Mouse (Mus musculus): ENCODE data around the gene Meiob. TPM values are rescaled to one million over a fixed set of nuclear protein-coding genes. Genes with fewer than 3 reads are reported as not detected.

The Meiob gene
- total RNA-seq, 2 experiments from 2014 or later: 0.48 to 0.75 TPM

DNA sequence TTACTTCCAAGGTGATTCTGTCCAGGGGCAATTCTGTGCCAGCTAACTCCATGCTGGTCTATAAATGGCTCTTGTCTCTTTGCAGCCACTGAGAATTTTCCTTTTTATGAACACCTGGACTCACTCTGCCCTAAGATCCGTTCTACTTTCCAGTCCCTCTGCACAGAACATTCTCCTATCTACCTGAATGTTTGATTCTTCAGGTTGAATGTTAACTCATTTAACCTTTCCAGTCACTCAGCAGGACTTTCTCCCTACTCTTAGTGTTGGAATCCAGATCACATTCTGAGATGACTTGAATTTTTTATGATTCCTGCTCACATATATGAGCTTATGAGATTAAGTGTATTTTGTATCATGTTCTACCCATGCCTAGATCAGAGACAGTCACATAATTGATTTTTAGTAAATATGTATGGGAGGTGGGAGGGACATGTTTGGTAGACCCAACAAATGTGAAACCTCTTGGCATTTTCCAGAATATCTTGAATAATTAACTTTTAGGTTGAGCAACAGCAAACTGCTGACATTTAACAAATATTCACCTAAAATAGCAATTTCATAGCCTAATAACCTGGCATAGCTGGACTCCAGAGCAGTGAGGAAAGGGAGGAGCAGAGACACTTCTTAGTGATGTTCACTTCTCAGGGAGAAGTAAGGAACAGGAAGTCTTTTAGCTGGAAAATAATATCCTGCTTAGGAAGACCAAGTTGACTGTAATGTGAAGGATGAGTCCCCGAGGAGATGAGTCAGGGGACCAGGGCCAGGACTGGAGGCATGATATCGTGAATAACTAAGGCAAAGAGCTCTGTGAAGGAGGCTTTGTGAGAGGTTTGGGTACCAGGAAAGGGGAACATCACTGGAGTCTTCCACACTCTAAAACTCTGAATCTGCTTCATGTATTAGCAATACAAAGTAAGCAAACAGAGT, 17.5 kb downstream of the Meiob start:
- peak; percentile 14 for DNase-seq

- DNase-seq: no peak
These were observed 35.8 kb downstream of the Meiob start, which contains the start of gene Hagh for GRCm38 (mm10) chr17:24839842-24840241. Hagh (plus strand) TSS chr17:24840143.

- DNase-seq: no peak
These were observed 36.3 kb downstream of the Meiob start for GRCm38 (mm10) chr17:24840341-24840740.

GRCm38 (mm10) chr17:24841133-24841532, 37.0 kb downstream of the Meiob start:
- DNase-seq: peak; percentile 22

GRCm38 (mm10) chr17:24842631-24843030, 38.5 kb downstream of the Meiob start:
- DNase-seq: no peak

- DNase-seq: no peak
These were observed 40.4 kb downstream of the Meiob start for GRCm38 (mm10) chr17:24844525-24844924.

DNA sequence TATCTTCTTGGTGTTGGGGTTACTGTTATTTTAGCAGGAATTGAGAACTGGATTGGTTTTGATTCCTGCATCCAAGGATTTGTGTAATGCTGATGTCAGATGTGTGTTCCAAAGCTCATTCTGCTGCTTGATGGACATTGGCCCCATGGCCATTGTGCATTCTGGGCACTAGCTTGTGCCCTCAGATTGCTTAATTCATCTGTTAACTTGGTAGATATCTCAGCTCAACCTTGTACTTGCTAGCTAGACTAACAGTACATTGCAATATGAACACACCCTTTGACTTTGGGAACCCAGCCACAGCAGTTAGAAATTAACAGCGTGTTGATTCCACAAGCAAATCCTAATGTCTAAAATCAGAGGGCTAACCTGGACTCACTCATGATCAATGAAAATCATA, 43.3 kb downstream of the Meiob start:
- peak; percentile 11 for DNase-seq

- no peak for DNase-seq
These were observed 44.5 kb downstream of the Meiob start for GRCm38 (mm10) chr17:24848600-24849031.

GRCm38 (mm10) chr17:24849733-24850064, 45.6 kb downstream of the Meiob start:
- DNase-seq: no peak

DNA sequence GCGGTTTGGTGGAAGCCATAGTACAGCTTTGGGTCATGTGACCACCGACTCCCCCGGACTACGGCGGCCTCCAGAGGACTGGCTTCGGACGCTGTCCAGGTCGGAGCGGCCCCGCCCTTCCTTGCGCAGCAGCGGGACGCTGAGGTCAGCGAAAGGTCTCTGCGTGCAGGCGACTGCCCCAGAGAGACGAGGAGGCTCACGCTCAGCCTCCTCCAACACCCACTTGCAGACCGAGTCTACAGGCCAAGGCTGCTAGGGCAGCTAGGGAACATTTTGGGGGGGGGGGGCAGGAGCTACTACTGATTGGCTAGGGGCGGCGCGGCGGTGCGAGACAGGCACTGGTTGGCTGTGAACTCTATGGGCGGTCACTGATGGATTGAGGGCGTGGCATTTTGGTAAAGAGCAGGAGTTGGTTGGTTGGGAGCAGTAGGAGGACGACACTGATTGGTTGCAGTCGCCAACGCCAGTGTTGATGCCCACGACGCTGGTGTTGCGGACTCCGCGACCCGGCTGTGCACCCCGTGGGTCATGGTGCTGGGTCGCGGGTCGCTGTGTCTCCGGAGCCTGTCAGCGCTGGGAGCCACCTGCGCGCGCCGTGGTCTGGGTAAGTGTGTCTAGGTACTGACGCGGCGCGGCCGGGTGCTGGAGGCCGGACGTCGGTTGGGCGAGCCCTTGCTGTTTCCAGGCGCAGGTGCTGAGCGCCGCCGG, 46.1 kb downstream of the Meiob start, which contains the start of gene Fahd1:
Gene Fahd1, minus strand, starts transcription at position 300 of the 708 bp plus-strand sequence.
- DNase-seq: peak; percentile 94

- DNase-seq: no peak
These were observed 46.7 kb downstream of the Meiob start for GRCm38 (mm10) chr17:24850773-24851127.

GRCm38 (mm10) chr17:24851381-24852125, 47.5 kb downstream of the Meiob start:
- no peak for DNase-seq

DNA sequence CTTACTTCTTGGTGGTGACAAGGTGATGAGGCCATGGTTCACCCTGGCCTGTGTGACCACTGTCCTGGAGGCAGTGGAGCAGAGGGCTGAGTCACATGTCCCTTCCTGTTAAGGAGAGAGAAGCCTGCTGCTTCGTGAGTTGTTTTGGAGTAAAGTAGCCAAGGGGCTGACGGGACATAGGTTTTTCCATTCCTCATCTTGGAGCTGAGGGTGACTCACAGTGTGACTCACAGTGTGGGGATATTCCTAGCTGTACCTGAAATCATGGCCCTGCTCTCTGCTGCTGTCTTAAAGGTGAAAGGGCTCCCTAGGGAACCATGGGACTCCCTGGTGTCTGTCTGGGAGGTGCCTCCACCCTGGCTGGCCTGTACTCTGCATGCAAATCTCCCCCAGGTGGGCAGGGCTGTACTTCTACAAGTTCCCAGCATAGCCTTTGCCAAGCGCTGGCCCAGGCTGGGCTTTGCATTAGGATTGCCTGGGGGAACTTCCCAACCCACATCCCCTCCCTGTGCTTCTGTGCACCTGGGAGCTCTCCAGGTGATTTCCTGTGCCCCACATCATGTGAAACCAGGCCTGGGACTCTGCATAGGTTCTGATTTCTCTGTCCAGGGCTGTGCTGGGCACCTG, 51.9 kb downstream of the Meiob start:
- no peak for DNase-seq

DNA sequence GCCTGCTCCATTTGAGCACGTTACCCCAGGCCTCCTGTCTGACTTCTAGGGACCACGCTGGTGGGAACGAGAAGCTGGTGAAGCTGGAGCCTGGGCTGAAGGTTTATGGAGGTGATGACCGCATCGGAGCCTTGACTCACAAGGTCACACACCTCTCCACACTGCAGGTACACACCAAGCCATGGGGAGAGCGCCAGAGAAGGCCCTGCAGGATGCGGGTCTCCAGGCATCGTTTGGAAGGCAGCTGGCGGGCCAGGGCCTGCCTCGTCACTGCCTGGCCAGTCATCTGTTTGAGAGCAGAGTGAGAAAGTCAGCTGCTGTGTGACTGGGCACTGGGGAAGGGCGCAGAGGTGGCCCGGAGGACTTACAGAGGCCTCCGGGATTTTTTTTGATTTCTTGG, 52.5 kb downstream of the Meiob start:
- DNase-seq: no peak

GRCm38 (mm10) chr17:24857831-24858470, 53.9 kb downstream of the Meiob start:
- DNase-seq: no peak

- no peak for DNase-seq
These were observed 54.9 kb downstream of the Meiob start for GRCm38 (mm10) chr17:24858967-24859366.

- DNase-seq: no peak
These were observed 56.0 kb downstream of the Meiob start for GRCm38 (mm10) chr17:24860076-24860475.

- no peak for DNase-seq
These were observed 57.7 kb downstream of the Meiob start for GRCm38 (mm10) chr17:24861785-24862184.

DNA sequence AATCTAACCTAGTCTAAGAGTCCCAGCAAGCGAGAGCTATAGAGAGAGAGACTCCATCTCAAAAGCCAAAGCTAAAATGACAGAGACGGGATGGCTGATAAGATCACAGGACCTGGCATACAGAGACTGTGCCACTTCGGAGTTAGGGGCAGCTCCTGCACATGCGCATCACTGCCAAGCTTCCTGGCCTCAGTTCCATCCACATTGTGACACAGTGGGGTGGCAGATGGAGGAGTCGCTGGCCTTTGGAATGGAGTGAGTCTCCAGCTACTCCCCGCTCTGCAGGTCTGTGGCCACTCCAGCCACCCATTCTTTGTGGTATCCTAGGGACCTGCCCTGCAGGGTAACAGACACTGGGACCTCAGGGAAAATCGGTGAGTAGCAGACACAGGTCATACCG, 61.7 kb downstream of the Meiob start, which contains the start of gene Igfals:
Gene Igfals, plus strand, starts transcription at position 222 of the 400 bp plus-strand sequence.
- DNase-seq: no peak

DNA sequence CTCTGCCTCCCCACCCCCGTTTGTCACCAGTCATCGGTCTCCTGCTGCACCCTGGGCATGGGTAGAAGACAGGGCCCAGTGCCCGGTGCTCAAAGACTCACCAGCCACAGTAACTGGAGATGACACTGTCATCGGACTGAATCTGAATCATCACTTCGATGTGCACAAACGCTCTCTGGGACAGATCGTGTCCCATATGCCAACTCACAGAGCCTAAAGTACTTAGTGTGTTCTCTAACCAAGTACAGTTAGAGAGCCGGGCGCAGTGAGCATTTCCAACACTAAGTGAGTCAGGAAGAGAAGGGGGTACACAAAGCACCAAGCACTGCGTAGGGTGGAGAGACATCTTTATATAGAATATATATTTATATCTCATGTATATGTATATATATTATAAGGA, 63.8 kb downstream of the Meiob start:
- DNase-seq: no peak

- DNase-seq: no peak
These were observed 69.8 kb downstream of the Meiob start for GRCm38 (mm10) chr17:24873695-24874404.
